Mouse (Mus musculus) cerebellum, postnatal 25 days (tissue): Measurements from ENCODE around the gene Mpig6b.

Source experiments
- DNase-seq, 2 experiments: peaks; one replicate each; pipeline ENCODE4 v3.0.0; 2021; ENCODE audit warnings: mixed read lengths in 2 of 2

The Mpig6b gene

GRCm38 (mm10) chr17:35085208-35085865 lies 19.4 kb upstream of the Mpig6b start, which contains the start of gene Ly6g6f:
TSS of gene Ly6g6f (minus strand) at chr17:35085610.
- no peak for DNase-seq

- no peak for DNase-seq
These were observed 18.0 kb upstream of the Mpig6b start for GRCm38 (mm10) chr17:35083929-35084497.

- peak; percentile 82 to 83 for DNase-seq
These were observed 17.0 kb upstream of the Mpig6b start for GRCm38 (mm10) chr17:35082841-35083576.

- DNase-seq: no peak
These were observed 14.7 kb upstream of the Mpig6b start for GRCm38 (mm10) chr17:35080710-35081109.

- no peak for DNase-seq
These were observed 14.3 kb upstream of the Mpig6b start for GRCm38 (mm10) chr17:35080248-35080647.

- DNase-seq: peak in 1 of 2 experiments; percentile 40
These were observed 13.8 kb upstream of the Mpig6b start for GRCm38 (mm10) chr17:35079778-35080177.

GRCm38 (mm10) chr17:35077786-35078233 lies 11.8 kb upstream of the Mpig6b start, which contains the start of gene Ly6g6d:
TSS of gene Ly6g6d (minus strand) at chr17:35078065.
- DNase-seq: peak; percentile 66 to 71

- peak in 1 of 2 experiments; percentile 30 for DNase-seq
These were observed 11.3 kb upstream of the Mpig6b start for GRCm38 (mm10) chr17:35077285-35077684.

GRCm38 (mm10) chr17:35076507-35077176 lies 10.7 kb upstream of the Mpig6b start, which contains the start of gene Ly6g6e:
TSS of gene Ly6g6e (plus strand) at chr17:35076902.
- peak in 1 of 2 experiments; percentile 27 for DNase-seq

- peak; percentile 86 to 91 for DNase-seq
These were observed 8.1 kb upstream of the Mpig6b start for GRCm38 (mm10) chr17:35074097-35074496.

- DNase-seq: peak; percentile 49 to 52
These were observed 5.5 kb upstream of the Mpig6b start for GRCm38 (mm10) chr17:35071454-35071853.

- DNase-seq: peak; percentile 85 to 91
These were observed 4.7 kb upstream of the Mpig6b start for GRCm38 (mm10) chr17:35070556-35071229.

GRCm38 (mm10) chr17:35068213-35068914 lies 2.4 kb upstream of the Mpig6b start:
- peak; percentile 36 to 56 for DNase-seq

GRCm38 (mm10) chr17:35064951-35065947 lies 735 bp downstream of the Mpig6b start, which contains the start of gene Ly6g6c:
TSS of gene Ly6g6c (plus strand) at chr17:35065388.
- DNase-seq: peak; percentile 71 to 83

- DNase-seq: peak; percentile 75 to 79
These were observed 1.6 kb downstream of the Mpig6b start for GRCm38 (mm10) chr17:35064378-35064877.

GRCm38 (mm10) chr17:35063466-35063865 lies 2.5 kb downstream of the Mpig6b start:
- peak; percentile 52 to 70 for DNase-seq

GRCm38 (mm10) chr17:35061299-35061698 lies 4.7 kb downstream of the Mpig6b start:
- peak in 1 of 2 experiments; percentile 17 for DNase-seq

- peak; percentile 29 to 57 for DNase-seq
These were observed 5.2 kb downstream of the Mpig6b start for GRCm38 (mm10) chr17:35060737-35061297.

- DNase-seq: peak in 1 of 2 experiments; percentile 27
These were observed 5.9 kb downstream of the Mpig6b start for GRCm38 (mm10) chr17:35060071-35060470.
